Mouse (Mus musculus) B cell, adult 2 months (primary cell): ENCODE measurements around the gene Ttll7.
A peak's percentile ranks its signal among the peaks of the same experiment; 100 is the strongest.

Experiments
- DNase-seq, 2 experiments: peaks; one replicate each; pipeline ENCODE4 v3.0.0; 2022

Ttll7 gene

DNA sequence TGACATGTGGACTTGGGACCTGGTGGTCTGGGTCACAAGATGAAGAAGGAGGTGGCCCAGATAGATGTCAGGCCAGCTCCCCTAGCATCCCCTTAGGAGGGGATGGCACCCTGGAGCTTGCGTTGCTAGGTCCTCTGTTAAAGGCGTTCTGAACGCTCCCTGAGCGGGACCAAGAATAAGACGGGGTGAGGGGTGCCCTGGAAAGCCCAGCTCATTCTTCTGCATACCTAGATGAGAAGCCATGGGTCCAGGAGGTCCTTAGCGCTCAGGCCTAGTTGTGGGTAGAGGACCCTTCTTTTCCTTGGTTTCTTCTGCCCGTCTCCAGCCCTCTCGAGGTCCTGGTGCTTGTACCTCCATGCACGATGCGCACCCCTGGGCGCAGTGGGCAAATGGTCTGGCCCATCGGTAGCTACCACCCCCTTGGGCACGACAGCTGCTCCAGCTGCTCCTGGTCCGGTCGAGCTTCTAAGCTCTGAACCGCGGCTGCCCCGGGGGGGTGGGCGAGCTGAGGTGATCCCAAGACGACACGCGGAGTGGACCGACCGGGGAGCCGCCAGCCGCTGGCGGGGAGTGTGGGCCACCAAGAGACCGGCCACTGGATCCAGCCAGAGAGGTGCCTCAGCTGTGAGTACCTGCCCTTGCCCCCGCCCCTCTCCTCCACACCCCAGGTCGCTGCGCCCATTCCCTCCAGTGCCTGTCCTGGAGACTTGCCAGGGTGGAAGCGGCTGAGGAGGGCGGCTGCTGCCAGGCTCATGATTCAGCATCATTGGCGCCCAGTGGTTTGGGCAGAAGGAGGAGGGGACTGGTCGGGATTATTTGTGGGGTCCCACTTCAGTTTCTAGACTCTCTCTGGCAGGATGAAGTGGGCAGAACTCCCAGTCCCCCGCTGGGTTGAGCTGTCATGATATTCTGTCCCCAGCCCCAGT lies at the start of gene Ttll7:
Ttll7 (plus strand) TSS at position 402 of the 926 bp plus-strand sequence.
- no peak for DNase-seq

DNA sequence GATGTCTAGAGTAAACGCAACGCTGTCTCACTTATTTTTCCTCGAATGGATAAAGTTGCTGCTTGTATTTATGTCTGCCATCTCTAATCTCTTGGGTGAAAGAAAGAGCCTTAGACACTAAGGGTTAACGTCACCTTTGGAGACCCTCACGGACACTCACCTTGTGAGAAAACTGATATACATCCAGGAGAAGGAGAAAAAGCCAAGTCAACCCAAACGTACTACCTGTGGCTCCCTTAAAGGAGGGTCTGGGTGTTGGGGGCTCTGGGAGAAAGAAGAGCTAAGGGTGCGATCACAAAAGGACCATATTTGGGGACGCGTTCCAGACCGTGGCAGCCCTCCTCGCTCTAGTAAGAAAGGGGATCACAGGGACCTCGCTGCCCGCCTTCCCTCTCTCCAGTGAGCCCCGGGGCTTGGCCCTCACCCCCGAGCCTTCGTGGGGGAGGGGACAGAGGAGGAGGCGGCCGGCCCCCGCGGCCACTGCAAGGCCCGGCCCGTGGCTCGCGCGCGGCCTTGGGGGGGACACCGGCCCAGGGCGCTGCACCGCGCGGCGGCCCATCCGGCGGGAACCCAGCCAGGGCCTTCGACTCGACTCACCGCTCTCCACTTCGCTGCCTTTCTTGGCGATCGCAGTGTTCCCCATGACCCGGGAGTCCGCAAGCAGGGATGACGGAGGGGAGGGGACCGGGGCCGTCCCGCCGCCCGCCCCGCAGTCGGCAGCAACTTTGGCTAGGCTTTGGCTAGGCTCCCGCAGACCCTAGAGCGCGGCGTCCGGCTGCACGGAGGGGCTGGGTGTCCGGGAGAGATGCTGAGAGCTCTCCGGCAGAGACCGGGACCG lies 39.9 kb upstream of the Ttll7 start:
- DNase-seq: no peak

DNA sequence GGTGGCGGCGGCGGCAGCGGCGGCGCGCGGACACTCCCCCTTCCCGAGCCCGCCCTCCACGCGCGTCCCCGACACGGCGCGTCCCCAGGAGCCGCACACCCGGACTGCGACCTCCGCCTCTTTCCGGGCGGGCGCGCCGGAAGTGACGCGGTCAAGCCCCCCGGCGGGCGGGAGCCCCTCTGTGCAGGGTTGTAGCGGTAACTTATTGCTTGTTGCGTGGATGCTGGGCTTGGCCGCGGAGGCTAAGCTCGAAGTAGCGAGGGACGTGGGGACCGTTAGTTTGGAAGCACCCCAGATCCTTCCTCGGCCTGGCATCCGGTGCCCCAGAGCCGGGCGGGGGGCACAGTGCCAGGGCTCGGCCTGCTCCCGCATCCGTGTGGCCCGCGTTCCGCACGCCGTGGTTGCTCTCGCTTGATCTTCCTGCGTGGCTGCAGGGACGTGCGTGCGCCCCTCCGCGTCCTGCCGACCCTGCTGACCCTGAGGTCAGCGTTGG lies 39.2 kb upstream of the Ttll7 start, which contains the start of gene Prkacb:
Prkacb (minus strand) TSS at position 90 of the 493 bp plus-strand sequence.
- DNase-seq: peak; percentile 90 to 94

DNA sequence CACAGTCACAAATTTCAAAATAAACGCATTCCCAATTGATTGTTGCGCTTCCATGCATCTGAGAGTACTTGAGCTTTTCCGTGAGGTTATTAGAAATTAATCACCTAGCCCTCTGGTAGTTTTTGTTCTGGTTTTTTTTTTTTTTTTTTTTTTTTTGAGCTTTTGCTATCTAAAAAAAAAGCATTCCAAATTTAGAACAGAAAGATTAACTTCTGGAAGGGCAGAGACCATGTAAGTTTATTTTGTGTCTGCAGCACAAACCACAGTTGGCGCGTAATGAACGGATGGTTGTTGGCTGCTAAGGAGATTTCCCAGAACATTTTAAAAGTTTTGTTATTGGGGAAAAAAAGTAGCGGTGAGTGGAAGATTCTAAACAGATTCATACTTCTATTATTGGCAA lies 38.5 kb upstream of the Ttll7 start:
- DNase-seq: no peak

DNA sequence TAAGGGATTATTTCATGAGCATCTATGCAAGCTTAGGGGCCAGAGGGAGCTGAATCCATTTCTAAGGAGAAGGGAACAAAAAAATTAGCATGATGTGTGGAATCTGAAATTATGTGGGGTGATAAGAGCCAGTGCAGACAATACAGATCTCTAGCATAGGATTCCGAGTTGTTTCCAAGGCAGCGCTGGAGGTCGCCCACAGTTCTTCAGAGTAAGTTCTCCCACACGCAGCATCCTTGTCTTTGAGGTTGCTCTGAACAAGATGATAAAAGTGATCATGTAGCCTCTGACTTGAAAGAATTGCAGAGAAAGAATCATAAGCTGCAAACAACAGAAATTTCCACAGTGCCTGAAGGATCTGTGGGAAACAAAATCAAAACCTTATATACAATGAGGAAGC lies 31.4 kb upstream of the Ttll7 start:
- no peak for DNase-seq

DNA sequence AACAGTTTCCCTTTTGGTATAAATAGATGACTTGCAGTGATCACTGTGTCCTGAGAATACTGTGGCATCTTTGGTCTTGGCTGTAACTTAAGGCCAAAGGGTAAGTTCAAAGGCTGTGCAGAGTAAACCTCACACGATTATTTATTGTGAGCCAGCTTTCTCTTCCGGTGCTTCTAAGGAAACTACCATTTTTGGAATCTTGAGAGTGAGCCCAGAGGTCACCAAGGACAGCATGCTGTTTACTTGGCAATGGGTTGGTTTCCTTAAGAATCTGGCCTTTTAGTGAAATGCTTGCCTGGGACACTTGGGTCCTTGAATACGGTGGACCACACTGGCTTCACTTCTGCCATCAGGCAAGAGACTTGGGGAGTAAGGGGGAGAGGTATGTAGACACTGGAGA lies 9.4 kb upstream of the Ttll7 start:
- DNase-seq: no peak

DNA sequence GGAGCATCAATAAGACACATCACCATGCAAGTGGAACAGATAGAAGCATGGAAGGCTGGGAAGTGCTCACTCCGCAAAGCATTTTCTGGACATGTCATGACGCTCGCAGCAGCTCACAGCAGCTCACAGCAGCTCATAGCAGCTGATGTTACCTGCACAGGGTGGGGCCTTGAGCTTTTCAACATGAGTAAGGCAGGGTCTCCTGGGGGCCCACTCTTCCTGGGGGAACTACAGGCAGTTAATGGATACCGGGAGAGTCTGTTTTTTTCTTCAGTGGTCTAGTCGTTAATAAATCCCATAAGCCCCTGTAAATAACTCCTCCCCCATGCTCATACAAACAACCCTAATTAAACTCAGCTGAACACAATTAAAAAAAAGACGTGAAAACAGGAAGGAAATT lies 8.7 kb upstream of the Ttll7 start:
- no peak for DNase-seq

DNA sequence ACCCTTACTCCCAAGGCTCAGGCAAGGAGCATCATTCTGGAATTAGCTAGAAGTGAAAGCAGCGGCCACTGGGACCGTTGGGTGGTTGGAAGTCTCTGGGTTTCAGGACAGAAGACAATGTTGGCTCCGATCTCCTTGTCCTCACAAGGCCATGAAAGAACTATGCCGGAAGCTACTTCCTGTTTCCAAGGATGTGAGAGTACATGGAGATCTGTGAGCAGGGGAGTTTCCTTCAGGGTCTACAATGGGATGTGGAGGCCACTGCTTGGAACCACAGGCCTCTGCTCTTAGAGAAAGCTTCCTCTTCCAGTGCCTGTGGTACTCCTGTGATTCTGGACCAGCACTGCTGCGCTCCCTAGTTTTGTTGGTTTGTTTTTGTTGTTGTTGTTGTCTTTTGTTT lies 5.9 kb upstream of the Ttll7 start:
- DNase-seq: no peak

DNA sequence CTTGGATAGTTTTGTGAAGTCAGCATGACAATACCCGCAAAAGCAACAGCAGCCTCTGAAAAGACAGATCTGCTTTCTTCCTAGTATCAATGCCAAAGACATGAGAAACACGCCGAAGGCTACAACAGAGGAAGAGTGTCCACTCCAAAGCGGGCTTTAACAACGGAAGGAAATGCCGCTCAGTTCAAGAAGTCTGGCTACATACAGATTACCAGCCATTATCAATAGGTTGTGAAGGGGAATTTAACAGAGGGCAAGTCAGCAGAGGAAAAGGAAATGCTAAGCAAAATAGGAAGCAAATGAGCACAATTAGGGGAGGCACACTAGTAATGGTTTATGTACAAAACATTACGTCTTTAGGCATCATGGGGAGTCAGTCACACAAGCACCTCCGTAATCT lies 4.1 kb upstream of the Ttll7 start:
- DNase-seq: no peak

DNA sequence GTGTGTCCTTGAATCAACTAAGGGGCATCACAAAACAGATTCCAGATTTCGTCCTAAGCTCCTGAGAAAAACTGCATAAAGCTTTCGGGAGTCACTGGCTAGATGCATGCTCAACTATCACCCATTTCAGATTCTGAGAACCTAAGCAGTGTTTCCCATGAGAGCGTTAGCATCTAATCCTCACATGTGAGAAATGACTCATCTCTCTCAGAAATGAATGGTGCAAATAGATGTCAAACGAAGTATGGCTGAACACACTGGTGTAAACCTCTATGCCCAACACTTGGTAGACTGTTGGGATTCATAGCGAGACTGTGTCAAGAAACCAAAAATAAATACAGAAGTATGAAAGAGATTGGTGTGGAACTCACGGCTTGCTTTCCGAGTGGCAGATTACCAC lies 2.8 kb upstream of the Ttll7 start:
- DNase-seq: no peak

DNA sequence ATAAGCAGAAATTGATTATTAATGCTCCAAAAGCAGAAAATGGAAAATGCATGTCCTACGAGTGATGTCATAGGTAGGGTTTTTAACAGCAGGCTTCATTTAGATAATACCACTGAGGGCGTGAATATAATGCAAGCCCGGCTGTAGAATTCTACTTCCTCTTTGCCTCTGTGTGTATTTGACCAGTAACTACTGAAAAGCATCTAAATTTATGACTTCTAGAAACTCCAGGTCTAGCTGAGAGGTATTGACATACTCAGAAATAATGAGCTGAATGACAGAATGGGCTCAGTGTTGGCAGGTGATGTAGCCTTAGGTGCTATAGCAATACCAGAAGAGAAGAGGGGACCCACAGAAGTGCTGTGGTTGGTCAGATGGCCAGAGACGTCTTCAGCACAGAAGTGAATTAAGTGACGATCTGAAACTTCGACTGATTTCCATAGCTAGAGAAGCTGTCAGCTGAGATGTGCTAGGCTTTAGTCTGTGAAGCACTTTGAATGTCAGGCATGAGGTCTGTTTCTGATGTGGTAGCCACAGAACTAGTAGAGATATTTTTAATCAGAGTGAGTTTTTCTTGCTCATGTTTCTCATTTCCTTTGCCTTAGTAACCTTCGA lies 2.4 kb downstream of the Ttll7 start:
- DNase-seq: no peak

DNA sequence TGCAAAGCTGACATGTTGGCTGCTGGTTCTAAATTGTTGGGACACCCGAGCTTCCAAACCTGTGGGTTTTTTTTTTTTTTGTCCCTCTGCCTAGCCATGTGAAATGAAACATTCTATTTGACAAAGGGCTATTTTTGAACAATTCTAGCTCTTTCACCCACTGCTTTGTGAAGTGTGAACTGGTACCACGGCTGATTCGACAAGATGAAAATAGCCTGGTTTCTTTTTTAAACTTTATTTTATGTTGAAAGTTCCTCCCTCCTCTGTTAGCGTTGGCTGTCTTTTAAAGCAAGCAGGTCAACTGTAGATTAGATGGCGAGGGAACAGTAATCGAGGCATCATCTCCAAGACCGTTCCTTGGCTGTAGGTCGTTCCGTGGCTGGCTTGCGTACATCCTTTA lies 5.2 kb downstream of the Ttll7 start:
- no peak for DNase-seq

DNA sequence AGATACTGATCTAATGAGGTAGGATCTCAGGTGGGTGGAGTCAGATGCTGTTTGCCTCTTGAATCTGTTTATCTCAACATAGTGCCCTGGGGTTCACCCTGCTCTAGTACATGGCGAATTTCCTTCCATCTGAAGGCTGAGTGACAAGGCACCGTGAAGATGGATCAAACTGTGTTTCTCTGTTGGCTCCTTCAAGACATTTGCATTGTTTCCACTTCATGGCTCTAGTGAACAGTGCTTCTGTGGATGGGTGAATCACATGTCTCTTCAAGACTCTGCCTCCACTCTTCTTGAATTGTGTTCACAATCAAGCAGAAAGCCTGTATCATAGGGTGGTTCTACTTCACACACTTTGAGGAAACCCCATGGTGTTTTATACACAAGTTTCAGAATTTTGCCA lies 8.1 kb downstream of the Ttll7 start:
- no peak for DNase-seq

DNA sequence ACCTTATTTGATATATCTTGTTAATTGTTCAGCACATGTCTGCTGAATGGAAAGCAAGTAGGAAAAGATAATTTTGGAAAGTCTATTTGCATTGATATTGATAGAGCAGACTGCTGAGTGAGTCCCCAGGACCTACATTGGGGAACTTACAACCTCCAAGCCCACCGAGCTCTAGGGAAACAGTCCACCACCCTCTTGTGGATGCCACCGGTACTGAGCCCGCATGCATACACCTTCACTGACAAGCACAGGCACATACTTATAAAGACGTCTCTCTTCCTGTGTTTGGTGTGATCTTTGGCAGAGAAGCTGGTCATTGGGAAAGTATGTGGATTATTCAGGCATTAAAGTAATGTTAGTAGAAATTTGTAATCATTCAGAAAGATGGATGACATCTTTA lies 14.4 kb downstream of the Ttll7 start:
- DNase-seq: peak in 1 of 2 experiments; percentile 10

DNA sequence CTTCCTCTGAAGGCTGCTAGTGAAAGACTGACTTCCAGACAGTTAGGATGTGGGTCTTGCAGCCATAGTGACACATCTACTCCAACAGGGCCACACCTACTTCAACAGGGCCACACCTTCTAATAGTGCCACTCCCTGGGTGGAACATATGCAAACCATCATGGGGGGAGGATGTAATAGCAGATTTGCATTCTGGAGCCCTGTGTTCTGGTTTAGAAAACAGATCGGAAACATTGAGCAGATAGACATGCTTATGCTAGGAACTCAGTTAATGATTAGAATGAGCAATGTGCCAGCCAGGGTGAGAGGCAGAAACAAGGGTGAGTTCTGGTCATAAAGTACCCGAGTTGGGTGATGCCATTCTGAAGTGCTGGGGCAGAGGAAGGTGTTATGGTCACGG lies 19.8 kb downstream of the Ttll7 start:
- no peak for DNase-seq

DNA sequence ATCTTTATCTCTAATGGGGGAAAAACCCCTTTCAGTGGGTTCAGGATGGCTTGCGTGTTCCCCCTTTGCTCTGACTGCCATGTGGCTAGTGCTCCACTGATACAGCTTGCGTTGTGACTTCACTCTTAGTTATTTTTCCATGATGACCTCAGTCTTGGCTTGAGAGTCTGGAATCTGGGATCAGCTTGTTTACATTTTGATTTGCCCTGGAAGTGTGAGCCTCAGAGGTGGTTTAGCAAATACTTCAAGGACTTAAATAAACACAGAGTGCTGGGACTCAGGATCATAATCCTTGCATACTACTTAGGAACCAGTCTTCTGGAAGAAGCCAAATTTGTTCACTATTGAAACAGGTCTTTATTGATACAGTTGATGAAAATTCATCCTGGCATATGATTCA lies 23.8 kb downstream of the Ttll7 start:
- no peak for DNase-seq

DNA sequence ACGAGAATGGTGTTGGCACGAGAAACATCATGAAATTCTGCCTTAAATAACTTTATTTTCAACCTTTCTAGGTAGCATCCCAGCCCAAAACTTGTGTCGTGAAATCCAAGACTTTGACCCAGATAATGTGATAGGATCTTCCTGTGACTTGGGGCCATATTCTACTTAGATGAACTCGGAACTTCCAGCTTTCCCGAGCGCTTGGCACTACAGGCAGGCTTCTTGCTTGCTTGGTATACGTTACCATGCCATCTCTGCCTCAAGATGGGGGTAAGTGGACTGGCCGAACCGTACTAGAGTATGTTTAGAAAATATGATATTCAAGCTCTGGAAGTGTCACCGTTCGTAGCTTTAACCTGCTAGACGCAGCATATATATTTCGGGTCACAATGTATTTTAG lies 41.8 kb downstream of the Ttll7 start:
- no peak for DNase-seq

DNA sequence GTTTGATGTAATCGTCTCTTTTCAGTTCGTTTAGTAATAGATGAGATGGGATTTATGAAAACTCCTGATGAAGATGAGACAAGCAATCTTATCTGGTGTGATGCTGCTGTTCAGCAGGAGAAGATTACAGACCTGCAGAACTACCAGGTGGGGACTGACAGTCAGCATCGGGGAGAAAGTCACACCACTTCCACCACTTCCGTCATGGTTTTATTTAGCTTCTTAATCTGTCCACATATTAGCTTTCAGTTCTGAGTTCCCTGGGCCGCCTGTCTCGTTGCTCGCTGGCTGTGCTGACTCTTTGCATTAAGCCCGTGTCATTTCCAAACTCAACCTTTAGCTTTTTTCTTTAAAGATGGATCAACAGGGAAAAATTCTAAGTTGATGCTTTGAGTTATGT lies 44.4 kb downstream of the Ttll7 start:
- no peak for DNase-seq

DNA sequence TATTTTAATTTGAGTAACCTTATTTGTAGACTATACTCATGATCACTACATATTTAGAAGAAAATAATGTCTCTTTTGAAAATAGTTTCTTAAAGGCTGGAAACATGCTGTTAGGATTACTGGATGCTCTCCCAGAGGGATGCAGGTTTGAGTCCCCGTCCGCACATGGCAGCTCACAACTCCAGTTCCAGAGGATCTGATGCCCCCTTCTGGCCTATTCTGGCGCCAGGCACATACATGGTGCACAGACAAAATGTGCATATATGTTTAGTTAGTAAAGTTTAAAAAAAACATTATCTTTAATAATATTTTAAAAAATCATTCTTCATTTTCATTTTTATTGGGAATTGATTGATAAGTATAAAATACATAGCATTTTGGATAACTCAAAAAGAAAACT lies 47.9 kb downstream of the Ttll7 start:
- DNase-seq: no peak

DNA sequence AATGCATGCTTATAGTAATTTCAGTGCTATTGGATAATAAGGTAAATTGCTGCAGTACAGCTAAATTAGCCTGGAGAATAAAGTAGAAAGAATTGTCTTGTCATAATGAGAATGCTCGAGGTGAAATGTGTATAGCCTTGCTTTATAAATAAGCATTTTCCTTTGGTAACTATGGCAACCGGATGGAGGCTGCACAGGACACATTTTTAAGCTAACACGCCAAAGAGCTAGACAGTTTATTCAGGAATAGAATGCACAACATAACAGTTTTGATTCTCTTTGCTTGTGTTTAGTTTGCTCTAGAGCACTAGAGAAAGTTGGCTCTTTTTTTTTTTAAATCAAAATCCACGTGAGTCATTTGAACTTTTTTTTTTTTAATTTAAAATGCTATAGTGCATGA lies 49.6 kb downstream of the Ttll7 start:
- DNase-seq: no peak

DNA sequence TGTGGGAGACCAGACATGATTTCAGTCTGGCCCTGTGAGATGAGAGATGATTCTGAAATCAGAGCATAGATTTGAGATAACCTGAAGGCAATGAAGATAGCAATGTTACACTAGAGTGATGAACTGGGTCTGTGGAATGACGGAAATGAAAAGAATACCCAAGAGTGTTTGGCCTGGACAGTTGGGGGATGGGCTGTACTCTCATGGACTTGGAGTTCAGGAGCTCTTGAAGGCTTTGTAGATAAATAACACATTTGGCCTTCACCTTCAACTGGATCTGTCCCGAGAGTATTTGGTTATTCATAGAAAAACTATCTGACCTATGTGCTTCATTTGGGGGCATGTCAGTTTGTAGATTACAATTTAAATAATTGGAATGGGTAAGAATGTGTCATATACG lies 53.4 kb downstream of the Ttll7 start:
- no peak for DNase-seq

DNA sequence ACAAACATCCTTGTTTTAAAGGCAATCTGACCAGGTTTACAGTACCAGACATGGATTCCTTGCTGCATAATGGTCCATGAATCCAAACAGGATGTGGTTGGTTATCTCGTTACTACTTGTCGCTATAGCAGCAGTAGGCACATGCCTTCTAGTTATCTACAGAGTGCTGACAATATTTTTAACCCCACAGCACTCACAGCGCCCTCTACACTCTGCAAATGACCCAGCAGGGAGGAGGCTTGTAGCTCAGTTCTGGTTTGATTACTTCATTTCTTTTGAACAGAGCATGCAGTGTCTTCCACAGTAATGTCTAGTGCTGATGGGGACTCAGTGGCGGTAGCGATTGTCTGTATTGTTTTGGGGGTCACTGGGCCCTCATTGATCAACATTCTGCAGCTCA lies 56.8 kb downstream of the Ttll7 start:
- DNase-seq: no peak

DNA sequence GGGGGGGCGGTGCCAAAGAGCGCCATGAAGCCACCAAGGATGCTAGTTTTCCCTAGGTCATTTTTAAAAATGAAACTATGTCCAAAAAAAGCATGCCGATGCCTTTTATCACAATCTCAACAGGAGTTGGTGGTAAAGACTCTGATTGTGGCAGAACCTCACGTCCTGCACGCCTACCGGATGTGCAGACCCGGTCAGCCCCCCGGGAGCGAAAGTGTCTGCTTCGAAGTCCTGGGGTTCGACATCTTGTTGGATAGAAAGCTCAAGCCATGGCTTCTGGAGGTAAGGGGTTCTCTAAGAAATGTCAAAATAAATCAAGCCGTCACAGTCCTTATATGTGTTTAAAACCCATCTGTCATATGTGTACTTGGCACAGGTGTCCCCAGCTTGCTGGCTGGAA lies 60.9 kb downstream of the Ttll7 start:
- no peak for DNase-seq
